Mouse (Mus musculus) C2C12 (cell line): ENCODE measurements around the gene Gpatch3. TPM values are rescaled to one million over a fixed set of nuclear protein-coding genes. Genes with fewer than 3 reads are reported as not detected.

ENCODE experiments used
- H3K27me3 ChIP-seq: one replicate; pipeline ENCODE4 v1.6.1; 2011; ENCODE audit not compliant: control insufficient read depth, insufficient read depth, insufficient read length
- H3K36me3 ChIP-seq: one replicate; pipeline ENCODE4 v1.6.1; 2011; ENCODE audit not compliant: control insufficient read depth, insufficient read depth
- H3K4me3 ChIP-seq: one replicate; pipeline ENCODE4 v1.5.1; 2011; ENCODE audit warnings: mild to moderate bottlenecking, control low read depth; ENCODE audit not compliant: poor library complexity, insufficient read depth, severe bottlenecking
- H3K79me2 ChIP-seq: one replicate; pipeline ENCODE4 v1.6.1; 2011; ENCODE audit not compliant: control insufficient read depth, insufficient read depth
- H3K79me3 ChIP-seq: one replicate; pipeline ENCODE4 v1.6.1; 2011; ENCODE audit warnings: low read depth, control low read depth
- H3ac ChIP-seq: one replicate; pipeline ENCODE3; 2011; ENCODE audit warnings: low read depth; ENCODE audit not compliant: control insufficient read depth, insufficient read length
- CEBPB ChIP-seq: IDR thresholded peaks from one replicate; pipeline ENCODE4 v1.6.1; 2011; ENCODE audit warnings: low read depth, mild to moderate bottlenecking, control low read depth, moderate library complexity
- CTCF ChIP-seq: IDR thresholded peaks from one replicate; pipeline ENCODE4 v1.5.1; 2011; ENCODE audit not compliant: control insufficient read depth, insufficient read depth, insufficient read length
- FOSL1 ChIP-seq: IDR thresholded peaks from one replicate; pipeline ENCODE4 v1.8.0; 2011; ENCODE audit warnings: mild to moderate bottlenecking, low read length; ENCODE audit not compliant: poor library complexity, insufficient read depth, severe bottlenecking
- MAX ChIP-seq: IDR thresholded peaks from one replicate; pipeline ENCODE4 v1.6.1; 2011; ENCODE audit warnings: mild to moderate bottlenecking, control low read depth
- MYOD1 ChIP-seq: IDR thresholded peaks from one replicate; pipeline ENCODE4 v1.6.1; 2011; ENCODE audit warnings: low read depth; ENCODE audit not compliant: control insufficient read depth, insufficient read length
- MYOG ChIP-seq: IDR thresholded peaks from one replicate; pipeline ENCODE4 v1.6.1; 2011; ENCODE audit not compliant: control insufficient read depth, insufficient read length; ENCODE audit errors: extremely low read depth
- USF1 ChIP-seq: IDR thresholded peaks from one replicate; pipeline ENCODE4 v1.6.1; 2011; ENCODE audit warnings: low read depth, mild to moderate bottlenecking, control low read depth, moderate library complexity
- polyA plus RNA-seq: library from polyadenylated mRNA; unstranded; fragments of >200 nt; fragmentation: generic; extraction: Trizol; gene quantifications from one replicate; pipeline ENCODE4 v1.2.1, GENCODE M21; 2012; ENCODE audit warnings: missing spikeins

Gene Gpatch3
- polyA plus RNA-seq, 1 experiment = 6.9 TPM

DNA sequence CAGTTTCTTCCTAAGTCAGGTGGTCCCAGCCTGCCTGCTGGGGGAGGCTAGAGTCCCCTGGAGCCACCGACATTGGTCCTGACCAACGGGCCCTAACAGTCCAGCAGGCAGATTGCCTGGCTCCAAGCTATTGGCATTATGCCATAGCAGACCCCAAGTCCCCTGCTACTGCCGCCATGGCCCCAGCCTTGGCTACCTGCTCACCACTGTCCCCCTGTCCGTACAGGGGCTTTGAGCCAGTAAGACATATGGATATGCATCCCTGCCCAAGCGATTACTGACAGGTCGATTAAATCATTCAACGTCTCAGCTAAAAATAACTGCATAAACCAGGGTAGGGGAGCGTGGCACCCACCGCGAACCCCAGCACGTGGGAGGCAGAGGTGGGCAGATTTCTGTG is 43.4 kb downstream of the Gpatch3 start:
- no peak overlapping the region for H3ac ChIP-seq
- TF ChIP-seq MYOG (no peak), MAX (no peak)
- H3K27me3 ChIP-seq = no peaks in the 10 kb centered on the region
- peaks cover 4% of the 10 kb centered on the region for H3K36me3 ChIP-seq
- no peaks in the 10 kb centered on the region for H3K79me2 ChIP-seq
- H3K4me3 ChIP-seq = no peak overlapping the region
- peaks cover 1% of the 10 kb centered on the region for H3K79me3 ChIP-seq

DNA sequence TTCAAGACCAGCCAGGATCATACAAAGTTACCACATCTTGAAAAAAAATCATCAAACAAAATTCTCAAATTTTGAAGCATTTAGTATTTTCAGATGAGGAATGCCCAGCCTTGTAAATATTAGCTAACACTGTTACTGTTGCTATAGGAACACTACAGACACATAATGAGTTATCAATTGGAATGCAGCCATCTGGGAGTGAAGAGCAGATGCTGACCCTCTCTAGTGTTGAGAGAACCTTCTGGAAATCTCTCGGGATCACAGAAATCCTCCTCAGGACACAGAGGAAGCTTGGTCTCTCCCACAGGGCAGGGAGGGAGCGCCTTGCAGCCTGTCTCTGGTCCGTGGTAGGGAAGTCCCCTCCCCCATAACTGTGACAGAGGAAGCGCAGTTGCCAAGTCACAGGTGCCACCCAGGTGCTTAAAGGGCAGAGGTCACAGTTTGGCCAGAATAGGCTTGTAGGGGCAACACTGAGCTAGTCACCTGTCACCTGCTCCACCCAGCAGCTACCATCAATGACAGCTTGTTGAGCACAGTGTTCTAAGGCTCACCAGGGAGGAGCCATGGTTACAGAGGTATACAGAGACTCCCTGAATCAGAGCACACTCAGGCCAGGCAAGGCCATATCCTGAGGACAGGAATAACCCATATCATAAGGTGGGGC is 45.1 kb downstream of the Gpatch3 start:
- peaks cover 1% of the 10 kb centered on the region for H3K79me3 ChIP-seq
- no peaks in the 10 kb centered on the region for H3K79me2 ChIP-seq
- no peak for TF ChIP-seq MYOD1
- TF ChIP-seq USF1 = no peak
- no peak for TF ChIP-seq MAX
- TF ChIP-seq CEBPB = no peak
- TF ChIP-seq CTCF = no peak
- no peak for TF ChIP-seq FOSL1
- TF ChIP-seq MYOG = no peak
- H3K36me3 ChIP-seq = peaks cover 4% of the 10 kb centered on the region
- no peak overlapping the region for H3ac ChIP-seq
- H3K4me3 ChIP-seq = no peak overlapping the region
- no peaks in the 10 kb centered on the region for H3K27me3 ChIP-seq

DNA sequence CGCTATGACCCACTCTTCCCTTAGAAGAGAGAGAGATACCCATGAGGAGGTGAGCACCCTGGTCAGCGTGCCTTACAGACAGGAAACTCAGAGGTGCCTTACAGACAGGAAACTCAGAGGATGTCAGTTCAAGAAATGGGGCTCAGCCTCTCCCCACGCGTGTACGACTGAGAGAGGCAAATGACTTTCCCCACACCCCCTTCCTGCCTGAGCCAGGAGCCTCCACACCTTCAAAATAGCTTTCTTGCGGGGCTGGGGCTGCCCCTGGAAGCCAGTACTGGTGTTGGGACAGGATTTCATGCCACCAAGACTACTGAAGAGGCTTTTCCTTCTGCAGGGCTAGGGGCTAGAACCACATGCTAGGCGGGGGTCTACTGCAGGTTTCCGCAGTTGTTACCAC is 46.1 kb downstream of the Gpatch3 start:
- H3K36me3 ChIP-seq = peaks cover 4% of the 10 kb centered on the region
- H3K79me3 ChIP-seq = peaks cover 1% of the 10 kb centered on the region
- no peak overlapping the region for H3ac ChIP-seq
- no peaks in the 10 kb centered on the region for H3K79me2 ChIP-seq
- TF ChIP-seq FOSL1 (no peak), USF1 (no peak), MYOD1 (no peak), MAX (no peak), MYOG (no peak), CEBPB (no peak), CTCF (no peak)
- no peak overlapping the region for H3K4me3 ChIP-seq
- no peaks in the 10 kb centered on the region for H3K27me3 ChIP-seq

DNA sequence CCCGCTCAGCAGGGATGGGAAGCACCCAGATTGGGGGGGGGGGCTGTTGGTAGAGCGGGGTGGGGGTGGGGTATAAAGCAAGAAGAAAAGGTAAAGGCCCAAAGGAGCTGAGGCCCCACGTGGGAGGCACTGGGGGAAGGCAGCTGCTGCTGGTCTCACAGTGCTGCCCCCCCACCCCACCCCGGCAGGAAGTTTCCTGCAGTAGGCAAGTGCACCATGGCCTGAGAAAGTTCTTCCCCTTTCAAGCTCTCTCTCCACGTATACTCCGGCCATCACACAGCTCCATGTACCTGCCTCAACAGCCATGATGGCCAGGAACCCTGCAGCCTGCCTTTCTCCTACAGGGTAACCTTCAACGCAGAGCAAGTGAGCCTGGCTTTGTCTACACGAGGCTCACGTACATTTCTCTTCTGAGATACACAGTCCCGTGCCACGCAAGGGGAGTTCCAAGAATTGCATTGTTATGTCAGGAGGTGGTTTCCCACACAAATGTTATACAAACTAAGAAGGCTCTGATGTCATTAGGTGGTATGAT is 47.7 kb downstream of the Gpatch3 start:
- Histone ChIP-seq H3ac (no peak overlapping the region), H3K79me3 (peaks cover 1% of the 10 kb centered on the region), H3K79me2 (no peaks in the 10 kb centered on the region), H3K4me3 (no peak overlapping the region), H3K36me3 (peaks cover 4% of the 10 kb centered on the region), H3K27me3 (no peaks in the 10 kb centered on the region)
- TF ChIP-seq MYOG = no peak
- no peak for TF ChIP-seq CTCF
- no peak for TF ChIP-seq MAX
- no peak for TF ChIP-seq FOSL1
- no peak for TF ChIP-seq USF1
- TF ChIP-seq MYOD1 = no peak
- no peak for TF ChIP-seq CEBPB

DNA sequence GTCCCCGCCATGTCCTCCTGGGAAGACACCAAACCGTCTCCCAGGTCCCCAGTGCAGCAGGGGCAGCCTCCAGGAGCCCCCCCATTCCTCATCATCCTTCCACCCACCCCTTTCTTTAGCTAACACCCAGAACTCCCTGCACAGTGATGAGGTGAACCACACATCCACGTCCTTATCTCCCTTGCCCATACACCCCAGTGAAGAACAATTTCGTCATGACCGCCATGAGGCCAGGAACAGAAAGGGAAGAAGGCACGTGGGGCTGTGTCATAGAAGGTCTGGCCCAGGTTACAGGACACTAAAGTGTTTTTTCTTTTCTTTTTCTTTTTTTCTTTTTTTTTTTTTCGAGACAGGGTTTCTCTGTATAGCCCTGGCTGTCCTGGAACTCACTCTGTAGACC is 50.3 kb downstream of the Gpatch3 start:
- TF ChIP-seq MYOG (no peak), CTCF (no peak), MYOD1 (no peak), USF1 (no peak), MAX (no peak), CEBPB (no peak), FOSL1 (no peak)
- peaks cover 11% of the 10 kb centered on the region for H3K79me3 ChIP-seq
- H3K36me3 ChIP-seq = peaks cover 4% of the 10 kb centered on the region
- peaks cover 20% of the 10 kb centered on the region for H3K79me2 ChIP-seq
- no peak overlapping the region for H3ac ChIP-seq
- no peak overlapping the region for H3K4me3 ChIP-seq
- H3K27me3 ChIP-seq = no peaks in the 10 kb centered on the region
